Mouse (Mus musculus) liver, embryonic 13.5 days (tissue): ENCODE measurements around the gene Vps35. TPM values are rescaled to one million over a fixed set of nuclear protein-coding genes. Genes with fewer than 3 reads are reported as not detected.

Experiments
- polyA plus RNA-seq: library from polyadenylated mRNA; unstranded; fragments of >200 nt; fragmentation: Nextera tagmentation; extraction: Ambion mirVana; gene quantifications from 2 replicates; pipeline ENCODE4 v1.2.1, GENCODE M21; 2015

The Vps35 gene
- polyA plus RNA-seq, 1 experiment from 2014 or later: 110 TPM

Other genes with a start within 250 kb of the Vps35 start
- gene Fbxw9, start 239.7 kb downstream of the Vps35 start, polyA plus RNA-seq: 8.7 and 9.0 TPM in 2 replicates
- gene Gm5741, start 231.8 kb downstream of the Vps35 start, polyA plus RNA-seq: not detected in 2 replicates
- gene Dhps, start 228.0 kb downstream of the Vps35 start, polyA plus RNA-seq: 41.2 and 42.9 TPM in 2 replicates
- gene Wdr83os, start 219.1 kb downstream of the Vps35 start, polyA plus RNA-seq: 69.1 and 70.5 TPM in 2 replicates
- gene Wdr83, start 218.5 kb downstream of the Vps35 start, polyA plus RNA-seq: 26.5 and 28.1 TPM in 2 replicates
- gene Man2b1, start 216.5 kb downstream of the Vps35 start, polyA plus RNA-seq: 20.0 and 24.1 TPM in 2 replicates
- 0.66 and 0.83 TPM in 2 replicates for gene Zfp791, start 176.7 kb downstream of the Vps35 start, polyA plus RNA-seq
- not detected in 2 replicates for gene Cks1brt, start 147.9 kb downstream of the Vps35 start, polyA plus RNA-seq
- gene Olfr371, start 73.8 kb downstream of the Vps35 start, polyA plus RNA-seq: not detected in 2 replicates
- gene Orc6, start 170 bp downstream of the Vps35 start, polyA plus RNA-seq: 113 and 120 TPM in 2 replicates
- 44.7 and 45.8 TPM in 2 replicates for gene Mylk3, start 86.5 kb upstream of the Vps35 start, polyA plus RNA-seq
- gene 4921524J17Rik, start 133.0 kb upstream of the Vps35 start, polyA plus RNA-seq: 21.4 and 26.1 TPM in 2 replicates
- gene Gpt2, start 192.8 kb upstream of the Vps35 start, polyA plus RNA-seq: 13.5 and 17.8 TPM in 2 replicates